Mouse (Mus musculus) heart, adult 2 months (tissue): Measurements from ENCODE around the gene Gm6871. TPM values are rescaled to one million over a fixed set of nuclear protein-coding genes. Genes with fewer than 3 reads are reported as not detected.
A peak's percentile ranks its signal among the peaks of the same experiment; 100 is the strongest.

Source experiments
- DNase-seq, 2 experiments: peaks; one replicate each; pipeline ENCODE4 v3.0.0; 2021
- H3K27ac ChIP-seq: fragments of 200-600 bp; 2 replicates; pipeline ENCODE4 v1.8.1; 2022
- H3K27me3 ChIP-seq: fragments of 200-500 bp; 2 replicates; pipeline ENCODE4 v1.6.1; 2012; ENCODE audit warnings: mild to moderate bottlenecking, low read length, inconsistent platforms, mixed read lengths; ENCODE audit not compliant: control insufficient read depth, insufficient read depth
- H3K36me3 ChIP-seq: fragments of 200-500 bp; 2 replicates; pipeline ENCODE4 v1.6.1; 2012; ENCODE audit warnings: low read length, inconsistent platforms; ENCODE audit not compliant: control insufficient read depth, insufficient read depth
- H3K4me1 ChIP-seq: fragments of 200-500 bp; 2 replicates; pipeline ENCODE4 v1.6.1; 2011; ENCODE audit warnings: low read length; ENCODE audit not compliant: control insufficient read depth, insufficient read depth
- H3K4me3 ChIP-seq: fragments of 200-600 bp; 2 replicates; pipeline ENCODE4 v1.8.1; 2022
- H3K79me2 ChIP-seq: fragments of 200-500 bp; replicated peaks from 2 replicates; pipeline ENCODE4 v1.6.1; 2012; ENCODE audit warnings: mild to moderate bottlenecking, inconsistent platforms, low read length, moderate library complexity, mixed read lengths; ENCODE audit not compliant: control insufficient read depth, insufficient read depth
- H3K9ac ChIP-seq: fragments of 200-500 bp; 2 replicates; pipeline ENCODE4 v1.6.1; 2012; ENCODE audit warnings: low read depth, mild to moderate bottlenecking, control low read depth, inconsistent platforms, low read length, mixed read lengths
- CTCF ChIP-seq: fragments of 200-600 bp; IDR thresholded peaks from 2 replicates; pipeline ENCODE4 v1.8.1; 2022; ENCODE audit warnings: antibody characterized with exemption, mild to moderate bottlenecking, moderate library complexity
- EP300 ChIP-seq: fragments of 200-500 bp; IDR thresholded peaks from 2 replicates; pipeline ENCODE4 v1.6.1; 2011; ENCODE audit warnings: low read depth, low read length, control low read depth; ENCODE audit not compliant: insufficient read depth
- POLR2A ChIP-seq: fragments of 200-500 bp; IDR thresholded peaks from 2 replicates; pipeline ENCODE4 v1.6.1; 2011; ENCODE audit warnings: mild to moderate bottlenecking, low read depth, low read length, control low read depth; ENCODE audit not compliant: insufficient read depth
- WGBS: fragments of 180-500 bp; shearing (Covaris S2); methylation state at CpG from one replicate; pipeline ENCODE4 v1.1.7; 2018; 5-methylcytosine and 5-hydroxymethylcytosine counted together
- intact Hi-C: fragments of 180-260 bp; cut with DNase I; formaldehyde crosslinking; loops from one replicate; pipeline ENCODE4 v1.15.1; 2025
- polyA plus RNA-seq: library from polyadenylated mRNA; depleted of rRNA; stranded (reverse); fragments of >200 nt; gene quantifications from 2 replicates; pipeline ENCODE4 v1.2.3, GENCODE M21; 2012
- total RNA-seq, 2 experiments: library from RNA; stranded (reverse); gene quantifications; 2 replicates each; pipeline ENCODE4 v1.2.3; 2021

The Gm6871 gene
- total and polyA plus RNA-seq, 3 experiments: 0.16 TPM; not detected in 2

GRCm38 (mm10) chr7:41582028-41582427 lies 8.6 kb upstream of the Gm6871 start:
- no peak for DNase-seq
- Histone ChIP-seq H3K27ac (no peak overlapping the region), H3K36me3 (no peaks in the 10 kb centered on the region), H3K4me1 (no peaks in the 10 kb centered on the region), H3K4me3 (no peak overlapping the region), H3K27me3 (no peaks in the 10 kb centered on the region), H3K79me2 (no peaks in the 10 kb centered on the region), H3K9ac (no peak overlapping the region)
- TF ChIP-seq CTCF: no peak
- intact Hi-C loops: no loop called here

GRCm38 (mm10) chr7:41577956-41578355 lies 4.5 kb upstream of the Gm6871 start:
- TF ChIP-seq EP300: no peak
- TF ChIP-seq CTCF: no peak
- TF ChIP-seq POLR2A: no peak
- Histone ChIP-seq H3K79me2 (no peaks in the 10 kb centered on the region), H3K36me3 (no peaks in the 10 kb centered on the region), H3K4me3 (no peak overlapping the region), H3K27me3 (no peaks in the 10 kb centered on the region), H3K9ac (no peak overlapping the region), H3K27ac (no peak overlapping the region), H3K4me1 (no peaks in the 10 kb centered on the region)
- no peak for DNase-seq
- intact Hi-C loops: no loop called here
- WGBS: 90% methylated on average over 2 of the region's 2 CpGs

DNA sequence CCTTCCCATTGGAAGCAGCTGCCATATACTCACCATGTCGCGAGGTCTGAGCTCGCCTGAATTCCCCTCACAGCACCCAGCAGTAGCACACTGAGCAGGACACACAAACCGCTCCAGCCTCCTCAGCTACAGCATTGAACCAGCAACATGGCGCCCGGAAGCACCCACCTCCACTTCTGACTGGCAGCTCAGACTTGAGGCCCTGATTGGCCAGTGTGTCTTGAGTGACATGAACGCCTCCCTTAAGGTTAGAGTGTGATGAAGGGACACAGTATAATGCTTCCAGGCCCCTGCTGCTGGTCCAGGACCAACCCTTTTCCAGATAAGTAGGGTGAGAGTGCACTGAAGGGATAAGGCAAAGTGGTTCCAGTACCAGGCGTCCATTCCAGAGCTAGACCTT lies 12.8 kb downstream of the Gm6871 start:
- Histone ChIP-seq H3K4me3 (no peak overlapping the region), H3K9ac (no peak overlapping the region), H3K27ac (no peak overlapping the region), H3K36me3 (no peaks in the 10 kb centered on the region), H3K4me1 (no peaks in the 10 kb centered on the region), H3K79me2 (no peaks in the 10 kb centered on the region), H3K27me3 (no peaks in the 10 kb centered on the region; the same call in 1 of the 2 replicates)
- intact Hi-C loops: no loop called here
- 56% methylated on average over 8 of the region's 8 CpGs for WGBS
- DNase-seq: no peak
- TF ChIP-seq CTCF (no peak), EP300 (no peak), POLR2A (no peak)

- 82% methylated on average over 3 of the region's 3 CpGs for WGBS
These were observed 60.8 kb downstream of the Gm6871 start for GRCm38 (mm10) chr7:41512672-41513071.

GRCm38 (mm10) chr7:41512207-41512606 lies 61.3 kb downstream of the Gm6871 start:
- intact Hi-C loops: no loop called here
- TF ChIP-seq POLR2A (no peak), EP300 (no peak), CTCF (no peak)
- Histone ChIP-seq H3K27ac (no peak overlapping the region), H3K4me1 (no peaks in the 10 kb centered on the region), H3K9ac (no peak overlapping the region), H3K36me3 (no peaks in the 10 kb centered on the region), H3K27me3 (no peaks in the 10 kb centered on the region), H3K4me3 (no peak overlapping the region), H3K79me2 (no peaks in the 10 kb centered on the region)
- no peak for DNase-seq
- WGBS: 6% methylated on average over 1 of the region's 1 CpGs

More at GRCm38 (mm10) chr7:41512672-41513071, 60.8 kb downstream of the Gm6871 start:
- no peak overlapping the region for H3K4me3 ChIP-seq
- H3K4me1 ChIP-seq: no peaks in the 10 kb centered on the region
- intact Hi-C loops: no loop called here
- no peaks in the 10 kb centered on the region for H3K27me3 ChIP-seq
- no peaks in the 10 kb centered on the region for H3K79me2 ChIP-seq
- no peak overlapping the region for H3K9ac ChIP-seq
- no peaks in the 10 kb centered on the region for H3K36me3 ChIP-seq
- no peak for DNase-seq
- TF ChIP-seq POLR2A (no peak), CTCF (no peak), EP300 (no peak)
- no peak overlapping the region for H3K27ac ChIP-seq

GRCm38 (mm10) chr7:41502402-41502801 lies 71.1 kb downstream of the Gm6871 start:
- Histone ChIP-seq H3K27me3 (no peaks in the 10 kb centered on the region), H3K36me3 (no peaks in the 10 kb centered on the region), H3K4me1 (no peaks in the 10 kb centered on the region), H3K79me2 (no peaks in the 10 kb centered on the region; the same call in 1 of the 2 replicates), H3K4me3 (no peak overlapping the region), H3K9ac (no peak overlapping the region), H3K27ac (no peak overlapping the region)
- TF ChIP-seq POLR2A (no peak), CTCF (peak; percentile 8; the same call in 1 of the 2 replicates), EP300 (no peak)
- DNase-seq: no peak
- WGBS: 31% methylated on average over 1 of the region's 1 CpGs
- intact Hi-C loops: loop anchor here (1.0 to 10.0 kb wide), 2 partner anchors 8 to 1848 kb away; no protein-coding TSS in a partner anchor
